Comparison of ENCODE assay signal across 10 mouse cellular contexts in genomic region chr5:66603746-66604145, GRCm38 (mm10). TPM values are rescaled to one million over a fixed set of nuclear protein-coding genes. Genes with fewer than 3 reads are reported as not detected.
DNase-seq lines count a peak whose midpoint lies in the region; ATAC-seq and TF ChIP-seq lines count a peak whose summit lies in the region.
"Had no signal": no experiment of that assay in that cellular context is flagged by ENCODE, and none has a peak within 500 bp of the region (broad histone marks: within the 10 kb centered on the region; RNA-seq: fewer than 3 reads in every experiment).

No protein-coding gene starts in this region.

- no peak for ATAC-seq in kidney, embryonic 15.5 days (replicated peaks; ENCODE audit: low FRiP score)
- no peak for ATAC-seq in monocyte, adult 5-6 weeks (replicated peaks; ENCODE audit: insufficient number of reproducible peaks, low FRiP score, low TSS enrichment, poor library complexity, severe bottlenecking)

- peak; percentile 54 for DNase-seq in embryo, embryonic 11 days
- no peak for DNase-seq in embryo, embryonic 9.5 days (ENCODE audit: extremely low spot score)
- DNase-seq in spleen, adult 2 months (ENCODE audit: low read depth in 1 of 2, low spot score in 2 of 2) = no peak
- DNase-seq in spleen, postnatal 10 days (ENCODE audit: low spot score in 2 of 2) = no peak
- no peak for DNase-seq in testis, postnatal 14 days (ENCODE audit: low spot score)
- DNase-seq in spleen, postnatal 4 days (ENCODE audit: low spot score in 2 of 2) = no peak
- DNase-seq: cerebellum, postnatal 36 days; spleen, adult 18-20 months had no signal

- no peaks in the 10 kb centered on the region for H3K27me3 ChIP-seq in spleen, adult 2 months (ENCODE audit: control insufficient read depth, insufficient read depth, low read length)
- H3K27me3 ChIP-seq in kidney, embryonic 15.5 days = no peaks in the 10 kb centered on the region

- H3K4me2 ChIP-seq in kidney, embryonic 15.5 days = peak overlapping the region; percentile 14

- H3K9ac ChIP-seq in kidney, embryonic 15.5 days = no peak overlapping the region

- 33% methylated on average over 8 of the region's 8 CpGs for WGBS in spleen, adult 2 months
- WGBS in kidney, embryonic 15.5 days = 23% methylated on average over 8 of the region's 8 CpGs

- no peak for TF ChIP-seq POLR2A in spleen, adult 2 months (IDR thresholded peaks at IDR 0.05; ENCODE audit: low read depth, low read length)

- 0 out of 2 replicates have a peak overlapping the region, but pooled peaks have one; percentile 38 for H3K27ac ChIP-seq in spleen, adult 2 months (ENCODE audit: insufficient read depth, low read length)
- peak overlapping the region; percentile 59 for H3K27ac ChIP-seq in kidney, embryonic 15.5 days

- no peak for TF ChIP-seq CTCF in spleen, adult 2 months (IDR thresholded peaks at IDR 0.05; ENCODE audit: extremely low read depth, insufficient read depth, insufficient read length, insufficient replicate concordance)

- no peaks in the 10 kb centered on the region for H3K4me1 ChIP-seq in spleen, adult 2 months (ENCODE audit: control insufficient read depth, insufficient read depth, insufficient read length)
- peaks cover 55% of the 10 kb centered on the region for H3K4me1 ChIP-seq in kidney, embryonic 15.5 days

- H3K9me3 ChIP-seq in kidney, embryonic 15.5 days (replicated peaks) = no peaks in the 10 kb centered on the region

- no peaks in the 10 kb centered on the region for H3K36me3 ChIP-seq in spleen, adult 2 months (ENCODE audit: control insufficient read depth, insufficient read depth, low read length)
- H3K36me3 ChIP-seq in kidney, embryonic 15.5 days = no peaks in the 10 kb centered on the region

- no peak overlapping the region for H3K4me3 ChIP-seq in spleen, adult 2 months (ENCODE audit: extremely low read depth, insufficient read depth, insufficient read length)
- H3K4me3 ChIP-seq in kidney, embryonic 15.5 days (replicated peaks) = no peak overlapping the region

RNA-seq across cellular contexts. Expression of gene Apbb2, which starts 14.8 kb away (rescaled TPM):
- polyA plus RNA-seq in spleen, adult 2 months (2012; rRNA removed) = 2.6 and 3.2 TPM in 2 replicates
- 57.5 and 65.4 TPM in 2 replicates for polyA plus RNA-seq in kidney, embryonic 15.5 days (2015; fragmentation: Nextera tagmentation; extraction: Ambion mirVana)
- 0.29 TPM in 1 of 3 replicates, not detected in the others for total RNA-seq in monocyte, adult 5-6 weeks (2017)

Comparison
In these comparisons a context has a peak if more than half of its experiments do, and no peak if none do; other contexts are left out.
1. RNA of gene Apbb2, which starts 14.8 kb away (polyA plus RNA-seq): 57.5 to 65.4 TPM in kidney, embryonic 15.5 days; 2.6 to 3.2 TPM in spleen, adult 2 months; every median in the first group is over 10 times any median in the second.